12 mouse cellular contexts compared by ENCODE assay signal in the genomic region with DNA sequence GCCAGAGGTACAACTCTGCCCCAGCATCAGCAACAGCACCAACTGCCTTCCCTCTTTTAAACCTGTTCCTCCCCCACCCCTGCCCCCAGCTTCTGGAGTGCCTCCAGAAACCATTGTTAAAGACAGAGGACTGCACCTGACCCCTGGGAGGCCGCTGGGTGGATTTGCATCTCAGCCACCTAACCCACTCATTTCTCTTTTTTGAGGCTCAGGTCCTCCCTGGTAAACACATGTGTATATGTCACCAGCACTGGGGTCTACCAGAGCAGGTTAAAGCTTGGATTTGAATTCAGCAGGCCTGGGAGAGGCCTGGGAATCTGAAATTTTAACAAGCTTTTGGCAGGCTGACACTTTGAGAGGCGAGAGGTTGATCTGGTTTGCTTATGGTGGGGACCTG.
DNase-seq lines count a peak whose midpoint lies in the region; ATAC-seq and TF ChIP-seq lines count a peak whose summit lies in the region.
"Had no signal": no experiment of that assay in that cellular context is flagged by ENCODE, and none has a peak within 500 bp of the region (broad histone marks: within the 10 kb centered on the region; RNA-seq: fewer than 3 reads in every experiment).

No protein-coding gene starts in this region.

- H3K36me3 ChIP-seq in heart, embryonic 15.5 days, result no peaks in the 10 kb centered on the region
- H3K36me3 ChIP-seq in heart, adult 2 months (ENCODE audit: control insufficient read depth, insufficient read depth, low read length), result no peaks in the 10 kb centered on the region
- H3K36me3 ChIP-seq in midbrain, embryonic 13.5 days, result no peaks in the 10 kb centered on the region

- no peaks in the 10 kb centered on the region for H3K9me3 ChIP-seq in heart, embryonic 15.5 days (replicated peaks)
- no peaks in the 10 kb centered on the region for H3K9me3 ChIP-seq in midbrain, embryonic 13.5 days

- TF ChIP-seq CTCF in heart, adult 2 months (IDR thresholded peaks at IDR 0.05), result no peak

- peak overlapping the region; percentile 84 for H3K27ac ChIP-seq in heart, embryonic 15.5 days
- no peak overlapping the region for H3K27ac ChIP-seq in heart, adult 2 months
- H3K27ac ChIP-seq in midbrain, embryonic 13.5 days, result peak overlapping the region; percentile 40; the same call in 1 of the 2 replicates
- H3K27ac ChIP-seq: kidney, postnatal 0 days; stomach, postnatal 0 days had no signal

- ATAC-seq in cerebellum, adult (ENCODE audit: insufficient number of reproducible peaks, low FRiP score, low TSS enrichment), result no peak
- no peak for ATAC-seq in heart, embryonic 15.5 days (replicated peaks; ENCODE audit: insufficient number of reproducible peaks, insufficient read depth, low FRiP score, low read depth)
- ATAC-seq in common myeloid progenitor, adult 5-6 weeks (replicated peaks; ENCODE audit: low read depth, poor library complexity, severe bottlenecking), result peak; percentile 19; the same call in 1 of the 2 replicates
- no peak for ATAC-seq in midbrain, embryonic 13.5 days

- TF ChIP-seq EP300 in heart, adult 2 months (IDR thresholded peaks at IDR 0.05; ENCODE audit: insufficient read depth, low read depth, low read length), result no peak

- no peak for TF ChIP-seq POLR2A in heart, adult 2 months (IDR thresholded peaks at IDR 0.05; ENCODE audit: insufficient read depth, low read depth, low read length)

- peaks cover 26% of the 10 kb centered on the region for H3K4me1 ChIP-seq in heart, embryonic 15.5 days (replicated peaks)
- H3K4me1 ChIP-seq in heart, adult 2 months (ENCODE audit: control insufficient read depth, insufficient read depth, low read length), result peaks cover 4% of the 10 kb centered on the region; the same call in 1 of the 2 replicates
- peaks cover 54% of the 10 kb centered on the region for H3K4me1 ChIP-seq in midbrain, embryonic 13.5 days (replicated peaks)

- peak; percentile 36 for DNase-seq in cerebellum, adult 11 months
- DNase-seq in heart, adult 2 months, result no peak
- no peak for DNase-seq in adrenal gland, adult 8-10 months
- DNase-seq in adipocyte (ENCODE audit: low spot score), result no peak
- DNase-seq: lung, adult 2 months had no signal

- H3K4me2 ChIP-seq in heart, embryonic 15.5 days, result peak overlapping the region; percentile 46
- no peak overlapping the region for H3K4me2 ChIP-seq in midbrain, embryonic 13.5 days (replicated peaks)

- intact Hi-C loops in heart, adult 2 months (cut with DNase I), result no loop called here

- H3K79me2 ChIP-seq in heart, adult 2 months (replicated peaks; ENCODE audit: control insufficient read depth, insufficient read depth, low read length), result no peaks in the 10 kb centered on the region

- H3K9ac ChIP-seq in heart, embryonic 15.5 days, result no peak overlapping the region
- no peak overlapping the region for H3K9ac ChIP-seq in heart, adult 2 months (ENCODE audit: low read depth, low read length)
- H3K9ac ChIP-seq in midbrain, embryonic 13.5 days (replicated peaks), result 0 out of 2 replicates have a peak overlapping the region, but pooled peaks have one; percentile 29

- H3K4me3 ChIP-seq in heart, embryonic 15.5 days, result no peak overlapping the region
- no peak overlapping the region for H3K4me3 ChIP-seq in heart, adult 2 months
- no peak overlapping the region for H3K4me3 ChIP-seq in midbrain, embryonic 13.5 days (replicated peaks)
- H3K4me3 ChIP-seq: megakaryocyte, embryonic 14.5 days had no signal

- WGBS in heart, embryonic 15.5 days, result 57% methylated on average over 2 of the region's 2 CpGs
- 65% methylated on average over 2 of the region's 2 CpGs for WGBS in heart, adult 2 months
- WGBS in midbrain, embryonic 13.5 days, result 41% methylated on average over 2 of the region's 2 CpGs

- 0 out of 2 replicates have a peak, but pooled peaks cover 5% of the 10 kb centered on the region for H3K27me3 ChIP-seq in heart, embryonic 15.5 days
- H3K27me3 ChIP-seq in heart, adult 2 months (ENCODE audit: control insufficient read depth, insufficient read depth, low read length), result no peaks in the 10 kb centered on the region
- H3K27me3 ChIP-seq in midbrain, embryonic 13.5 days, result no peaks in the 10 kb centered on the region
